Mouse (Mus musculus) hematopoietic stem cell, adult 5-6 weeks (primary cell): ENCODE measurements around the gene Bhlhe41. TPM values are rescaled to one million over a fixed set of nuclear protein-coding genes. Genes with fewer than 3 reads are reported as not detected.

Source experiments
- ATAC-seq, 2 experiments: fragments of 125-278 bp in 1 of 2; replicated peaks in 1 of 2; 2 replicates each; pipeline ENCODE4 v1.8.0; 2016 to 2017; ENCODE audit warnings: inconsistent platforms in 2 of 2, mild to moderate bottlenecking in 2 of 2, moderate number of reproducible peaks in 2 of 2, low read depth in 1 of 2, moderate TSS enrichment in 1 of 2; ENCODE audit not compliant: low FRiP score in 2 of 2, poor library complexity in 2 of 2, severe bottlenecking in 2 of 2, insufficient read depth in 1 of 2, low TSS enrichment in 1 of 2
- total RNA-seq: library from RNA; stranded (forward); fragments of 172-1452, 232-1000 nt; gene quantifications from 2 replicates; pipeline ENCODE4 v1.2.3, GENCODE M21; 2017

Bhlhe41 gene
- total RNA-seq, 1 experiment from 2014 or later = 0.05 TPM

DNA sequence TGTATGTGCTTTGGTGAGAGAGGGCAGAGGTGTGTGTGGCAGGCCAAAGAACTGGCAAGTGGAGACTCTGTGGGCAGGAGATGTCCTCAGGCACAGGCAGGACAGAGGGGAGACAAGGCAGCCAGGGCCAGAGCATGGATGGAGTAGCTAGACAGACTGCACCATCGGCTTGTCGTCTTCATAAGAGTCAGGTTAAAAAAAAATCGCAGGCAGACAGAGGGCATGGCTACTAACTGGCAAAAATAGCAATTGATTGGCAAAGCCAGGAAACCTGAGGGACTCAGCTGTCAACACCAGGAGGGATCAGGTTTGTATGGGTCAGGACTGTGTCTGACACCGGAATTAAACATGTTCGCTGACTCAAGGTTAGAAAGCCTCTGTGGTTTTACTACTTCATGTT, 10.6 kb downstream of the Bhlhe41 start:
- no peak for ATAC-seq

DNA sequence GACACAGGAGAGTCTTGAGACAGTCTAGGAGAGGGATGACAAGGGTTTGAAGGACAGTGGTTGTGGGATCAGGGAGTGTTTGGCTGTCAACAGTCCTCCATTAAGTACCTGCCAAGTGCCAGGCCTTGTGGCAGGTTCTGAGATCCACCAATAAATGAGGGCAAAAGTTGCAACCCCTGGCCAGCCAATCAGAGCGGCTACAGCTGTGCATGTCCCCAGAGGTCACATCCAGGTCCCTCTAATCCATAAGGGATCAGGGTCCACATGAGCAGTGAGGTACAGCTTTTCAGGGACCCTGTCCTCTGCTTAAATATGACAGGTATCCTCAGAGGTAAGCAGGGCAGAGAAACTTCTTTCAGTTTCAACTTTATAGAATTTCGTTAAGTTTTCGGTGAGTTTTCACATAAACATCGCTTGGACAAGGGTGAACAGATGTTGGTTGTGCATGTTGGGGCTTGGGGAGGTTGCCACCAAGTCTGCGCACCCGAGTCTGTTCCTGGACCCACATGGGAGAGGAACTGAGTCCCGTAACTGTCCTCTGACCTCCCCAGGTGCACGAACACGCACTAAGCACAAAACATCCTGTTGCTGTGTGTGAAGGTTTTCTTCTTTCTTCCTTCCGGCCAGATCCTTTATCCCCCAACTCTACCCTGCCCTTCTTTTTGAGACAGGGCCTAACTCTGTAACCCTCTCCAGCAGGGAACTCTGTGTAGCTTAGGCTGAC, 11.8 kb downstream of the Bhlhe41 start:
- ATAC-seq = no peak

DNA sequence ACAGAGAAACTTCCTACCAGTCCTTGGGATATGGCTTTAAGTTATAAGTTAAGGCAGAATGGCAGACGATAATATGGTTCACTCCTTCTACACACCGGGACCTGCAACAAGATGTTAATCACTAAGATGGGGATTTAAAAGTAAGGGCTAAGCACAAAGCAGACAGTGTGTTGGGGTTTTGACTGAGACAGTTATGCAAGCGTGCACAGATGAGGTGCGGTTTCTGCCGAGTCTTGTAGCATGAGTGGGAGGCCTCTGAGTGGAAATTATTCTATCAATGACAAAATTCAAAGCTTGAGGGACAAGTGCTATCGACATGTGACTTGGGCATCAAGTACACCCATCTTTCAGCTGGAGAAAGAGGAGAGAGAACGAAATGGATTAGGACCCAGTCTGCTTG, 12.7 kb downstream of the Bhlhe41 start:
- ATAC-seq = no peak

DNA sequence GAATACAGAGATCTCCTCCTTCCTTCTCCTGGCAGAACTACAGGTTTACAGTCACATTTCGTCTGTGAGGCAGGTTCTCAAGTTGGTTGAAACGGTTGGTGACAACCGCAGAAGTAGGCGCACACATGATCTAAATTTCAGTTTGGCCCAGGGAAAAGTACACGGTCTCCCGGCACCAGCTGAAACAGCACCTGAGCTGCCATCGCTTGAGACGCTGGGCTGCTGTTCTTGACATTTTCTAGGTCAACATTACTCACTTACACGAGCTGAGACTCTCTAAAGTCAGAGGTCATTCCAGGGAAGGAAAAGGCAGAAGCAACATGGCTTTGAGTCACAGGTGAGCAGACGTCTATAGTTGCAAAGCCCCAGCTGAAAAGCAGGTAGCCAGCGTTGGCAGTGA, 13.4 kb downstream of the Bhlhe41 start:
- ATAC-seq = no peak

DNA sequence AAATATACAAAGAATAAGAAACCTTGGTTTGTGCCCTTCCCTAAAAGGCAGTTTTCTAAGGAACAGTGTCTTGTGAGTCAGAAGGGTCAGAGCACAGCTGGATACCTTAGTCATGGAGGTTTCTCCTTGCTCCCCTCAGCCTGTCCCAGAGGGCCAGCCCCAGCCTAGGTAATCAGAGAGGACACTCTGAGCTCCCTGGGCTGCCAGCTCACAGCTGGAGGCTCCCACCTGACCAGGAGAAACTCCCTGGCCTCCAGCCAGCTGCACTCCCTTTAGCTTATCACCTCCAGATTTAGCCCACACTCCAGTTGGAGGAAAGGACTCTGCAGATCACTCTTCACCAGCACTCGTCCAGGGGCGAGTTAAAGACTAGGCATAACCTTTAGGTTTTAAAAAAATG, 14.6 kb downstream of the Bhlhe41 start:
- no peak for ATAC-seq

DNA sequence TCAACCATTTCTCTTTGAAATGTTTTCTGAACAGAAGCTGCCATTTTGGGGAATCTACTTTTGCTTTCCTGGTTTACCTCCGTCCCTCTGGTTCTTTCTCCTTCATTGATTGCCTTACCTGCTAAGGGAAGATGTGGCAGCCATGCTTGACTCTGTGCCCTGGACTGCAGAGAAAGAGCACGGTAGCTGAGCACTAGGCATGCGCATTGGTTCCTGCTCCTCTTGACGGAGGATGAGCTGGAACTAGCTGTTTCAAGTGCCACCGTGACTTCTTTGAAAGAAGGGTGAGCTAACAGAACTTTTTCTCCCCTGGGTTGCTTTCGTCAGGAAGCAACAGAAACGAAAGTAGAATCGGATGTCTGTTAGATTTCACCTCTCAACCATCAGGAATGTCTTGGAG, 17.7 kb downstream of the Bhlhe41 start:
- ATAC-seq = no peak

DNA sequence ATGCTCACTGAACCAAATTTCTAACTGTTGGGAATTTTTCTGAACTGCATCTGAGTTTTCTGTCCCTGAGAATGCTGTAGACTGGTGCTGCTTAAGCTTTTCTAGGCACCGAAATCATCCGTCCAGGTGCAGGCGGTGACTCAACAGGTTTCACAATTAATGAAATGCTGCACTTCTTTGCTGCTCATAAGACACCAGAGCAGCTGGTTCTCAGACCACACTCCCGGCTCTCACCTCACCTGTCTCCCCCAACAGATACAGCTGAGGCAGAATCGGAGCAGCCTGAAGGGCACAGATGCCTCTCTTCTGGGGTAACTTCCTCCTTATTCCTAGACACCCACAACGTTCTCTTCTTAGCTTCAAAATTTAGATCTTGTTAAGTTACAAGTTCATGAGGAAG, 18.4 kb downstream of the Bhlhe41 start:
- ATAC-seq = no peak; a peak in 1 of 4 replicates

DNA sequence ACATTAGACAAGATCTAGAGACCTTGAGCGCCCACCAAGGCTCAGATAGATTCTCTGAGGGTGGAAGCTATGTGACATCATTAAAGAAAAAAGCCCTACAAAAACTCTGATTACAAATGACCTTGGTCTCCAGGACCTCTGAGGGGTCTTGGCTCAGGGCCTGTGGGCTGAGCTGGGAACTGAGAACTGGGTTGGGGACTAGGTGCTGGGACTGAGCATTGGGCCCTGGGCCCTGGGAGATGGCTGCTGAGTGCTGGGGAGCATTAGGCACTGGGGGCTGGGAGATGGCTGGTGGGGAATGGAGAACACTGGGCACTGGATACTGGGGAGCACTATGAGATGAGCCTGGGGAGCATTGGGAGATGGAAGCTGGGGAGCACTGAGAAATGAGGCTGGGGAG, 19.3 kb downstream of the Bhlhe41 start:
- 0 out of 4 replicates have a peak, but pooled peaks of 1 of the 2 experiments have one; percentile 13 for ATAC-seq

DNA sequence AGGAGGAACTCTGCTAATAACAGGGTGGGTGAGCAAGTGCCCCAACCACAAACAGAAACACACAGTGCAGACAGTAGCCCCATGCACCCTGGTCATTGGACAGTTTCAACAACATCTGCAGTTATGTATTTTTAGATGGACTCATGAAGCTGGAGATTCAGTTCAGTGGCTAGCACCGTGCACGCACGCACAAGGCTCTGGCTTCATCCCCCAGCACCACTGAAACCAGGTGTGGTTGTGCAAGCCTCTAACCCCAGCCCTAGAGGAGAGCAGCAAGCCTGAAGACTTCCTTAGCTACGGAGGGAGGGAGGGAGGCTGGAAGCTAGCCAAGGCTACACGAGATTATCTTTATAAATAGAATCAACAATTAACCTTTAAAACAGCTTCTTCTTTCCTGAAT, 19.7 kb downstream of the Bhlhe41 start:
- ATAC-seq = peak; percentile 67 to 80

DNA sequence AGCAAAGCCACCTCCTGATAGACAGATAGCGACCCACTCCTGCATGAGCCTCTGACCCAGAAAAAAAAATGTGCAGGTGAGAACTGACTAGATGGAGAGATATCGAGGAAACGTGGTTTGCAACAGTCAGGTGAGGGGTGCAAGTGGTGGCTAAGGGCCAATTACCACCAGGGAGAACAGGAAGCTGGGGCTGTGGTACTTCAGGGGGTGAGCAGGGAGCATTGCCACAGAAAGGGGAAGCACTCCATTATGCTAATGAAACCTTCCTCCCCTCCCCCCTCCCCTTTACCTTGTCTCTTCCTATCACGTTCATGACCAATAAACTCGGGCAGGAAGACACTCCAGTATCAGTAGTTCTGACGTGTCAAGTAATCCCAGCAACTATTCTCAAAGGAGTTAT, 30.0 kb downstream of the Bhlhe41 start:
- peak; percentile 88 to 91 for ATAC-seq

DNA sequence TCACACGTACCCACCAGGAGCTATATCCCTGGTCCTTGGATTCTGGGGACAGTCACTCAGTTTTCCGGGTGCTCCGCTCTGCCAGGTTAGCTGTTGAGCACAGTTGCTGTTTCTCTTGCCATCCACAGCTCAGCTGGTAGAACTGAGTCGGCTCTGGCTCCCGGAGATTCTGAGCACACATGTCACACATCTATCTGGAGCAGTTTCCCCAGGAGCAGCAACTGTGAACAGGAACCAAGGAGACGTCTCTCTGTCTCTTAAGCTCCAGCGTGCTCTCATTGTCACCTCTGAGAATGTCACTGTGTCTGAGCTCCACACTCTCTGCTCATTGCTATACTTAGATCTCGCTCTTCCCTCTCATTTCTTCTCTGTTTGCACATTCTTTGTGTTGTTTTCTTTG, 32.4 kb downstream of the Bhlhe41 start:
- no peak for ATAC-seq

DNA sequence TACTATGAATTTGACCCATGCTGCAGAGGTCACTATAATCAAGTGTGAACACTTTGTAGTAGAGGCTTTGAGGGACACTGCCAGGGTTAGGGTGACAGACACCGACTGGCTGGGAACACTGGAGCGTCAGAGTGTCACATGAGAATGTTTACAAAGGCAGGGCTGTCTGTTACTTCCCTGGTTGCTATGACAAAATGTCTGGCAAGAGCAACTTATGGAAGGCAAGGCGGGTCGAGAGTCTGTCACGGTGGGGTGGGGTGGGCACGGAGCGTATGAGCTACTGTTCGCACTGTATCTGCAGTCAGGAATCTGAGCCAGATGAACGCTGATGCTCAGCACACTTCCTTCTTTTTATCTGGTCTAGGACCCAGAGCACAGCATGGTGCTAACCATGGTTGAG, 34.7 kb downstream of the Bhlhe41 start:
- no peak for ATAC-seq

DNA sequence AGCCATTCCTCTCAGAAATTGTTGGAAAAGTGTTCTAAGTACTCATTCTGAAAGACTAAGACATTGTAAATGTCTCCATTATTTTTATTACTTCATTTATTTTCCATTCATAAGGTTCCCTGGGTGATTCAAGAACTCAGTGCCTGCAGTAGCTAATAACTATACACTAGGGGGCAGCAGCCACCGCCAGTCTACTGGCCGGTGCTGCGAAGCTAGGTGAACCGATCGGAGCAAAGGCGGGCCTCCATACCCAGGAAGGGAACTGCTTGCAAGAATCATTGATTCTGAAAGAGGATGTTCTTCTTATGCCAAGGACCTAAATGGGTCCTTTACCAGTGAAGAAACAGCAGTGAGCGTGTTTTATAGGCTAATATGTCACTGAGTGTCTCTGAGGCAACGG, 35.2 kb downstream of the Bhlhe41 start:
- peak; percentile 93 to 96 for ATAC-seq

DNA sequence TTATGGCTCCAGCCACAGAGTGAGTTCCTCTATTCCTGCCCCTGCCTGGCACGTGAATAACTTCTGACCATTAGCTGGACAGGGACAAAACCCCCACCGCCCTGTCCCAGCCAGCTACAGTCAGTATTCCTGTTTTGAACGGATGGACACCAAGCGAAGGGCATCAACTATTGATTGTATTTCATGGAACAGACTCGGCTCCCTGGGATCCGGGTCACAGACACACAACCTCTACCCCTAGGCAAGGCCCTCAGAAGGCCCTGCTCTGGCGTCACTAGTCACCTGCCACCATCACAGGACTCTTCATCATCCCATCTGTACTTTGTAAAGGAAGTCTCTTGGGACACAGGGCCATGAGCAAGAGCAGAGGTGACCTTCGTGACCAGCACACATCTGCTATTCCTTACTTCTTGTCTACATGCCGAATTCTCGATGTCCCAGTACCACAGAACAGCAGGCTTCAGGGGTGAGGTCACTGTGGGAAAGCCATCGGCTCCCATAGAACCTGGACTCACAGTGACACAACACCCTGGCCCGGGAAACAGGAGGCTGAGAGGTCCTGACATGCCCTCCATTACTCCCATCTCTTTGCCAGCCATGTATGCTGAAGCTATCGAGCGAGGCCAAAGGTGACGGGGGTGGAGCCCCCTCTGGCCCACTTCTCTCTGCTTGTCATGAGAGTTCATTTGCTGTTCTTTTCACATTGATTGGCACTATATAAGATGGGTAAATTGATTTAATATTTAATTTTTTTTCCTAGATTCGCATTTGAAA, 36.1 kb downstream of the Bhlhe41 start:
- ATAC-seq = no peak

DNA sequence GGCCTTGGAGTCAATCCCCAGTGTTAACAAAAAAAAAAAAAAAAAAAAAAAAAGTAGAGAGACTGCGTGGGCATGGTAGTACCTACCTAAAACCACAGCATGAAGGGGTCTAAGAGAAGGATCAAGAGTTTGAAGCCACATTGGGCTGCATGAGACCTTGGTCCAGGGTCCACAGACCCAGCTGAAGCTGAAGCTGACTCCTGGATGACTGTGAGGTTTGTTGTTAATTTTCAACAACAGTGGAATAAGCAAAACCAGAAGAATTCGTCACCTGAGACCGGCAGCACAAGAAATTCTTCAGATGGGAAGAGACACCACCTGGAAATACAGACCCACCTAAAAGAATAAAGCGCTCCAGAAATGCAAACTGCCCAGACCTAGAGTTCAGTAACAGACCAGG, 39.1 kb downstream of the Bhlhe41 start:
- no peak for ATAC-seq

DNA sequence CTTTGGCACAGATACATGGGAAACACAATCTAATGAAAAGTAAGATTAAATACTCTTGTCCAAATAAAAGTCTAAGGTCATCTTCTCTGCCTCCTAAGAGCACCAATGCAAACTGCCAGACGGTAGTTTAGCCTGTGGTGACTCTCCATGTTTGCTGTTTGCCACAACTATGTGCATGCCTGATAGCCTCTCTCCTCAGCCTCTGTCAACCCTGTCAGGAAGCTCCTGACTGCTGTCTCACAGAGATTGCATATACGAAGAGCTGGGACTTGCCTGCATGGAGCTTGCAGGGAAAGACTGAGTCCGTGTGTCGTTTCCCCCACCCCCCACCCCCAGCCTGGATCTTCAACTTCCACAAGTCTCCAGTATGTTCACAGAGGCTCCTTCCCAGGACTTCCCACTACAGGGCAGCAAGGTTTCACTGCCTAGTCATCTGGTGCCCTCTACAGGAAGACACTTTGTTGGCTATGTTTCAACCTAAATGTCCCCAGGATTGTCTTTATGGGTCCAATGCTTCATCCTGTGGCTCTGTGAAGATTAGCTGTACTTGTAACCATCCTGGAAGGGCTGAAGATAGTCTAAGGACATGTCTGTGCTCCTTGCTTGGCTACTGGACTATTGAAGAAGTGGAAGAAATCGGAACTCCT, 41.6 kb downstream of the Bhlhe41 start:
- no peak for ATAC-seq

DNA sequence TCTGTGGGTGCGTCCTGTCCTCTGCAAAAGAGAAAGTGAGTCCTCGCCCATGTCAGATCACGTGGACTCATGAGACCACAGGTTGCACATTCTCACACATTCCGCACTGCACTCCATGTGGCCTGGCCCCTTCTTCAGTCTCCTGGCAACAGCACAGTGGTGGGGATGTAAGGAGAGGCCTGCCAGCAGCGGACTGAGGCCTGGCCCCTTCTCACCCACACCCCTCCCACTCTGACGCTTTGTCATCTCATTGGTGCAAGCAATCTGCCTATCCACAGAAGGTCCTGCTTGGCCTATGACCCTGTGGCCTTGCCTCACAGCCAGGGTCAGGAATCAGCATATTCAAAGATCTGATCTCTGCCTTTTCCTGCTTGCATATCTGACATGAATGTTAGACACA, 42.3 kb downstream of the Bhlhe41 start:
- no peak for ATAC-seq

DNA sequence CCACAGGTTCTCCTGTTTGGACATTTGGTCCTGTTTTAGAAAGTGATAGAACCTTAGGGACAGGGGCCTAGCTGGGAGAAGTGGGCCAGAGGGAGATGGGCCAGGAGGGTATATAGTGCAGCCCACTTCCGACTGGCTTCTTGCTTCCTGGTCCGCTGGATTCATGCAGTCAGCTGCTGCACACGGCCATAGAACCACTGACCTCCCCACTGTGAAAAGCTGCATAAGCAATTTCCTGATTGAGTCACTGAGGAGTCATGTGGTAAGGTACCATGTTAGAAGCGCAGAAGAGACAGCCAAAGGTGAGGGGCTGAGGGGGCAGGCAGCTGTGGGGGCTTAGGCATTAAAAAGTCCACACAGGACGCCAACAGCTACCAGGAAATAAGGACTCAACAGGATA, 43.1 kb downstream of the Bhlhe41 start:
- peak in 1 of 2 experiments; percentile 54; a peak in 1 of 4 replicates for ATAC-seq
